Mouse (Mus musculus): ENCODE results near the gene Zfyve1.

GRCm38 (mm10) chr12:83618981-83619380 lies 22.0 kb upstream of the Zfyve1 start:
- TF ChIP-seq CTCF (IDR thresholded peaks at IDR 0.05; ENCODE audit: low read depth), result no peak
- TF ChIP-seq EP300 (IDR thresholded peaks at IDR 0.05; ENCODE audit: low read depth), result no peak
